Mouse (Mus musculus): Measurements from ENCODE around the gene Stra6. TPM values are rescaled to one million over a fixed set of nuclear protein-coding genes. Genes with fewer than 3 reads are reported as not detected.

Stra6 gene
- polyA plus RNA-seq, 1 experiment from 2014 or later: 38.0 TPM

GRCm38 (mm10) chr9:58043496-58044017 lies 20.0 kb upstream of the Stra6 start:
- ATAC-seq (replicated peaks; ENCODE audit: insufficient number of reproducible peaks, low FRiP score, low TSS enrichment, low read depth) (no peak), DNase-seq (ENCODE audit: low spot score) (no peak)
- Histone ChIP-seq H3K9me3 (replicated peaks; ENCODE audit: control insufficient read depth, low read length) (no peaks in the 10 kb centered on the region), H3K9ac (replicated peaks; ENCODE audit: low read length) (no peak overlapping the region), H3K27me3 (ENCODE audit: control insufficient read depth, insufficient read depth, low read length) (no peaks in the 10 kb centered on the region; the same call in 1 of the 2 replicates), H3K36me3 (replicated peaks; ENCODE audit: control insufficient read depth, insufficient read depth, low read depth, low read length) (no peaks in the 10 kb centered on the region), H3K4me2 (ENCODE audit: low read depth, low read length) (no peak overlapping the region), H3K4me3 (ENCODE audit: low read depth, low read length) (no peak overlapping the region), H3K27ac (replicated peaks; ENCODE audit: low read depth, low read length) (0 out of 2 replicates have a peak overlapping the region, but pooled peaks have one; percentile 42), H3K4me1 (ENCODE audit: control insufficient read depth, insufficient read depth, low read length) (peaks cover 14% of the 10 kb centered on the region)
- 85% methylated on average over 10 of the region's 10 CpGs for WGBS

DNA sequence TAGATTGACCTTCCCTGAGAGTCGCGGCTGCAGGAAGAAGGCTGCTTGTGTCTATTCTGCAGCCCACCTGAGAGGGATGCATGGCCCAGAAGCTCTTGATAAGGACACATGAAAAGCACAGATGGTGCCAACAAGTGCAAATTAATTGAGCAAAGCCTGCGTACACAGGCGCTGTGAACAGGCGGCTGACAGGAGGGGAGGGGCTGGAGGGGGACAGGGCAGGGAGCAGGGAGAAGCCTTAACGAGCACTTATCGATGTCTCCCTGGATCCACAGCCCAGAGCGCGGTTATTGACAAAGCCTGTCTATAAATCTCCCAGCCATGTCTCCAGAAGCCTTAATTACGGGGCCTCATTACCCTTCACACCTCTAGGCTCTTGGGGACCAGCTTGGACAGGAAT lies 18.8 kb upstream of the Stra6 start:
- H3K36me3 ChIP-seq (replicated peaks; ENCODE audit: control insufficient read depth, insufficient read depth, low read depth, low read length): no peaks in the 10 kb centered on the region
- ATAC-seq (replicated peaks; ENCODE audit: insufficient number of reproducible peaks, low FRiP score, low TSS enrichment, low read depth) (no peak), DNase-seq (ENCODE audit: low spot score) (no peak)
- H3K4me2 ChIP-seq (ENCODE audit: low read depth, low read length): no peak overlapping the region
- 26% methylated on average over 10 of the region's 10 CpGs for WGBS
- H3K9me3 ChIP-seq (replicated peaks; ENCODE audit: control insufficient read depth, low read length): no peaks in the 10 kb centered on the region
- no peak overlapping the region for H3K4me3 ChIP-seq (ENCODE audit: low read depth, low read length)
- no peak overlapping the region; the same call in 1 of the 2 replicates for H3K27ac ChIP-seq (replicated peaks; ENCODE audit: low read depth, low read length)
- H3K9ac ChIP-seq (replicated peaks; ENCODE audit: low read length): no peak overlapping the region
- no peaks in the 10 kb centered on the region for H3K27me3 ChIP-seq (ENCODE audit: control insufficient read depth, insufficient read depth, low read length)
- H3K4me1 ChIP-seq (ENCODE audit: control insufficient read depth, insufficient read depth, low read length): peaks cover 14% of the 10 kb centered on the region

DNA sequence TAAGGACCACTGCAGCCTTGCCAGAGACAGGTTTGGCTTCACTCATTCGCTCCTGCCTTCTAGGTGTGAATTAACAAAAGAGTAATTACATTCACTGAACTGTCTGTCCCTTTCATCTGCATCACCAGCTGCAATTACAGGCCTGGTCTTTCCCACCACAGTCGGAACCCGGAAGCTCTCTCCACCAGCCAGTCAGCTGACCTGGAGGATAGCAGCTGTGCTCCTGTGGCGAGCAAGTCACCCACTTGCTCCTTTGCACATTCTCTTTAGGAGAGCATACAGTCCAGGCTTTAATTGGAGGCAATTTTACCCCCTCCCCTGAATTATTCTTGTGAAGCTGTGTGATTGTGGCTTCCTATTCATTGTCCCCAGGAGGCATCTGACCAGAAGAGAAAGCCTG lies 17.9 kb upstream of the Stra6 start:
- Histone ChIP-seq H3K4me2 (ENCODE audit: low read depth, low read length) (no peak overlapping the region), H3K27me3 (ENCODE audit: control insufficient read depth, insufficient read depth, low read length) (no peaks in the 10 kb centered on the region), H3K4me1 (ENCODE audit: control insufficient read depth, insufficient read depth, low read length) (peaks cover 14% of the 10 kb centered on the region), H3K4me3 (ENCODE audit: low read depth, low read length) (no peak overlapping the region), H3K9ac (replicated peaks; ENCODE audit: low read length) (no peak overlapping the region), H3K9me3 (replicated peaks; ENCODE audit: control insufficient read depth, low read length) (no peaks in the 10 kb centered on the region), H3K36me3 (replicated peaks; ENCODE audit: control insufficient read depth, insufficient read depth, low read depth, low read length) (no peaks in the 10 kb centered on the region), H3K27ac (replicated peaks; ENCODE audit: low read depth, low read length) (no peak overlapping the region)
- DNase-seq (ENCODE audit: low spot score) (no peak), ATAC-seq (replicated peaks; ENCODE audit: insufficient number of reproducible peaks, low FRiP score, low TSS enrichment, low read depth) (no peak)
- WGBS: 26% methylated on average over 4 of the region's 4 CpGs

- WGBS: 75% methylated on average over 10 of the region's 10 CpGs
Observed at GRCm38 (mm10) chr9:58047061-58047460, 16.5 kb upstream of the Stra6 start.

GRCm38 (mm10) chr9:58048621-58049020 lies 15.0 kb upstream of the Stra6 start:
- Histone ChIP-seq H3K4me1 (ENCODE audit: control insufficient read depth, insufficient read depth, low read length) (peaks cover 3% of the 10 kb centered on the region), H3K27me3 (ENCODE audit: control insufficient read depth, insufficient read depth, low read length) (no peaks in the 10 kb centered on the region), H3K9me3 (replicated peaks; ENCODE audit: control insufficient read depth, low read length) (no peaks in the 10 kb centered on the region), H3K4me2 (ENCODE audit: low read depth, low read length) (no peak overlapping the region), H3K27ac (replicated peaks; ENCODE audit: low read depth, low read length) (no peak overlapping the region), H3K36me3 (replicated peaks; ENCODE audit: control insufficient read depth, insufficient read depth, low read depth, low read length) (no peaks in the 10 kb centered on the region), H3K9ac (replicated peaks; ENCODE audit: low read length) (no peak overlapping the region), H3K4me3 (ENCODE audit: low read depth, low read length) (no peak overlapping the region)
- no peak for ATAC-seq (replicated peaks; ENCODE audit: insufficient number of reproducible peaks, low FRiP score, low TSS enrichment, low read depth)
- peak; percentile 52 for DNase-seq (ENCODE audit: low spot score)
- WGBS: 19% methylated on average over 6 of the region's 6 CpGs

More at GRCm38 (mm10) chr9:58047061-58047460, 16.5 kb upstream of the Stra6 start:
- DNase-seq (ENCODE audit: low spot score) (no peak), ATAC-seq (replicated peaks; ENCODE audit: insufficient number of reproducible peaks, low FRiP score, low TSS enrichment, low read depth) (no peak)
- peaks cover 8% of the 10 kb centered on the region for H3K4me1 ChIP-seq (ENCODE audit: control insufficient read depth, insufficient read depth, low read length)
- no peak overlapping the region for H3K27ac ChIP-seq (replicated peaks; ENCODE audit: low read depth, low read length)
- no peak overlapping the region for H3K4me3 ChIP-seq (ENCODE audit: low read depth, low read length)
- H3K9ac ChIP-seq (replicated peaks; ENCODE audit: low read length): no peak overlapping the region
- no peaks in the 10 kb centered on the region for H3K9me3 ChIP-seq (replicated peaks; ENCODE audit: control insufficient read depth, low read length)
- H3K27me3 ChIP-seq (ENCODE audit: control insufficient read depth, insufficient read depth, low read length): no peaks in the 10 kb centered on the region
- H3K36me3 ChIP-seq (replicated peaks; ENCODE audit: control insufficient read depth, insufficient read depth, low read depth, low read length): no peaks in the 10 kb centered on the region
- no peak overlapping the region for H3K4me2 ChIP-seq (ENCODE audit: low read depth, low read length)

DNA sequence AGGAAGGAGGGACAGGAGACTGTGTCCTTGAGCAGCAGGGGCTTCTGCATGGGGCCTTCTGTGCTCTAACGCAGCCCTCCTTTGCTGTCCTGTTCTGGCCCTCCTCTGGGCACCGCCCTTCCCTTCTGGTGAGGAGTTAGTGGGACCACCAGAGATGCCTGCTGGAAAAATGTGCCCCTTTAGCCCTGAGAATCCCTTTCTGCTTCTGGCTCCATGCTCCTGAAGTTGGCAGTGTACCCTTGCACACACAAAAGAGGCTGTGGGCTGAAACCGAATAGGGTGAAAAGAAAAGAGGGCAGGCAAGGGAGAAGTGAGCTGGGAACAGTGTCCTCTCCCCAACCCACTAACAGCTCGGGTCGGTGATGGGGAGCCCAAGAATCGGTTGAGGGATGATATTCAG lies 14.4 kb upstream of the Stra6 start:
- Histone ChIP-seq H3K9ac (replicated peaks; ENCODE audit: low read length) (no peak overlapping the region), H3K4me2 (ENCODE audit: low read depth, low read length) (no peak overlapping the region), H3K4me1 (ENCODE audit: control insufficient read depth, insufficient read depth, low read length) (peaks cover 3% of the 10 kb centered on the region; the same call in 1 of the 2 replicates), H3K4me3 (ENCODE audit: low read depth, low read length) (no peak overlapping the region), H3K36me3 (replicated peaks; ENCODE audit: control insufficient read depth, insufficient read depth, low read depth, low read length) (no peaks in the 10 kb centered on the region), H3K27me3 (ENCODE audit: control insufficient read depth, insufficient read depth, low read length) (no peaks in the 10 kb centered on the region), H3K27ac (replicated peaks; ENCODE audit: low read depth, low read length) (no peak overlapping the region), H3K9me3 (replicated peaks; ENCODE audit: control insufficient read depth, low read length) (no peaks in the 10 kb centered on the region)
- no peak for DNase-seq (ENCODE audit: low spot score)
- 61% methylated on average over 6 of the region's 6 CpGs for WGBS
- no peak for ATAC-seq (replicated peaks; ENCODE audit: insufficient number of reproducible peaks, low FRiP score, low TSS enrichment, low read depth)

- ATAC-seq (replicated peaks; ENCODE audit: insufficient number of reproducible peaks, low FRiP score, low TSS enrichment, low read depth): no peak
- 73% methylated on average over 7 of the region's 7 CpGs for WGBS
- H3K36me3 ChIP-seq (replicated peaks; ENCODE audit: control insufficient read depth, insufficient read depth, low read depth, low read length): no peaks in the 10 kb centered on the region
- H3K9ac ChIP-seq (replicated peaks; ENCODE audit: low read length): no peak overlapping the region
- no peaks in the 10 kb centered on the region for H3K27me3 ChIP-seq (ENCODE audit: control insufficient read depth, insufficient read depth, low read length)
- DNase-seq (ENCODE audit: low spot score): no peak
- no peak overlapping the region for H3K4me3 ChIP-seq (ENCODE audit: low read depth, low read length)
- no peak overlapping the region for H3K27ac ChIP-seq (replicated peaks; ENCODE audit: low read depth, low read length)
- H3K4me2 ChIP-seq (ENCODE audit: low read depth, low read length): no peak overlapping the region
- peaks cover 3% of the 10 kb centered on the region; the same call in 1 of the 2 replicates for H3K4me1 ChIP-seq (ENCODE audit: control insufficient read depth, insufficient read depth, low read length)
- no peaks in the 10 kb centered on the region for H3K9me3 ChIP-seq (replicated peaks; ENCODE audit: control insufficient read depth, low read length)
Observed at GRCm38 (mm10) chr9:58049861-58050260, 13.7 kb upstream of the Stra6 start.

- Histone ChIP-seq H3K4me2 (ENCODE audit: low read depth, low read length) (no peak overlapping the region), H3K4me1 (ENCODE audit: control insufficient read depth, insufficient read depth, low read length) (no peaks in the 10 kb centered on the region; the same call in 1 of the 2 replicates), H3K9me3 (replicated peaks; ENCODE audit: control insufficient read depth, low read length) (no peaks in the 10 kb centered on the region), H3K27me3 (ENCODE audit: control insufficient read depth, insufficient read depth, low read length) (no peaks in the 10 kb centered on the region), H3K4me3 (ENCODE audit: low read depth, low read length) (no peak overlapping the region), H3K36me3 (replicated peaks; ENCODE audit: control insufficient read depth, insufficient read depth, low read depth, low read length) (no peaks in the 10 kb centered on the region), H3K9ac (replicated peaks; ENCODE audit: low read length) (no peak overlapping the region), H3K27ac (replicated peaks; ENCODE audit: low read depth, low read length) (no peak overlapping the region)
- WGBS: 24% methylated on average over 5 of the region's 5 CpGs
- no peak for DNase-seq (ENCODE audit: low spot score)
- ATAC-seq (replicated peaks; ENCODE audit: insufficient number of reproducible peaks, low FRiP score, low TSS enrichment, low read depth): no peak
Observed at GRCm38 (mm10) chr9:58051937-58052336, 11.7 kb upstream of the Stra6 start.

Measured in embryonic facial prominence, embryonic 11.5 days (tissue).